Mouse (Mus musculus) cerebral cortex, adult 2 months (tissue): ENCODE results near the gene Lbx1.

Experiments
- WGBS: fragments of 180-500 bp; shearing (Covaris S2); methylation state at CpG from one replicate; pipeline ENCODE4 v1.1.7; 2018; 5-methylcytosine and 5-hydroxymethylcytosine counted together

Gene Lbx1

DNA sequence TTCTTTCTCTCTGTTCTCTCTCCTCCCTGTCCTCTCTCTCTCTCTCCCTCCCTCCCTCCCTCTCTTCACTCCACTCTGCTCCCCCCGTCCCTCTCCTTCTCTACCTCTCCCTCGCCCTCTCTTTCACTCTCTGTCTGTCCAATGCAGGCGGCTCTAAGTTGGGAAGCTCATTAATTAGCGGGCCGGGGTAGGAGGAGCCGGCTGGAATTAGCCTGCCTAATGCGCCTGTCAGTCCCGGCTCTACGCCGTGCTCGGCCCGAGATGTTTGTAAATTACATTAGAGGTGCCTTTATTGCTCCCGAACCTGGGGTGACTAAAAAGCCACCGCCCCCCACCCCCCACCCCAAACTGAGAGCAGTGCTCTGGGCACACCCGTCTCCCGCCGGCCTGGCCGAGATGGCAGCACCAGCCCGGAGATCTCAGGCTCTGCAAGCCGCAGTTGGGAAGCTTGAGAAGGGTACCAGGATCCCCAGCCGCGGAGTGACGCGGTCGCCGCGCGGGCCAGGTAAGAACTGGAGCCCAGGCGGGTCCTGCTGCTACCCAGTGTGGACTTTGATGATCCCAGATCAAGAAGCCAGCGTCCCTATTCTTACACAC is at the start of gene Lbx1:
Gene Lbx1 (minus strand): TSS at position 47 of the 597 bp plus-strand sequence.
- 1% methylated on average over 30 of the region's 30 CpGs for WGBS

DNA sequence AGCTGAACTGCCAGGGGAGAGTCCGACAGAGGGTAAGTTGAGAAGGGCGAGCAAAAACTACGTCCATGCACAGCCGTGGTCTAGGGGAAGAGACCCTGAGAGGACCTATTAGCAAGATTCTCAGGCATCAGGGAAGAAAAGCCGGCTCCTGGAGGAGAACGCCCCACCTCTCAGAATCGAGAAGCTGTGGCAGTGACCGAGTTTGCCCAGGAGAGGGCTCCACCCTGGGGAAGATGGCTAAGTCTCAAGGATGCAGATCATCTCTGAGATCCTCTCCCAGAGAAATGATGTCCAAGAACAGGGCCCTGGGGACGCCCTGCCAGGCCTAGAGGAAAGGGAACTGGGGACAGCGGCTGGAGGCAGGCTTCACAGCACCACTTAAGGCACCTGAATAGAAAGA is 47.7 kb upstream of the Lbx1 start:
- WGBS: 27% methylated on average over 10 of the region's 10 CpGs

DNA sequence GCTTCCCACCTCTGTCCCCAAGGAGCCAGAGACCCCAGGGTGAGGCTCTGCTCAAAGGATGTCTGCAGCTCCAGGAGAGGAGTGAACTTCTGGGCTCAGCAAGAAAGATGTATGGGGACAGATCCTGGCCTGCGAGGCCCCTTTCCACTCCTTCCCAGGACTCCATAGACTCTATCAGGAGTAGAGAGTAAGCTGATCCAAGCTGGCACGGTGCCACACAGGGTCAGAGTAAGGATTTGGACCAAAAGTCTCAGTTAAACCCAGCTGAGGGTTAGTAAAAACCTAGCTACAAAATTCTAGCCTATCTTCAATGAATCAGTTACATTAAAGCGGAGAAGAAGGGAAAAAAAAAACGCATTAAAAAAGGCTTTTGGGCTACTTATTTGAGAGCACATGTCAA is 40.6 kb upstream of the Lbx1 start:
- 72% methylated on average over 4 of the region's 4 CpGs for WGBS

DNA sequence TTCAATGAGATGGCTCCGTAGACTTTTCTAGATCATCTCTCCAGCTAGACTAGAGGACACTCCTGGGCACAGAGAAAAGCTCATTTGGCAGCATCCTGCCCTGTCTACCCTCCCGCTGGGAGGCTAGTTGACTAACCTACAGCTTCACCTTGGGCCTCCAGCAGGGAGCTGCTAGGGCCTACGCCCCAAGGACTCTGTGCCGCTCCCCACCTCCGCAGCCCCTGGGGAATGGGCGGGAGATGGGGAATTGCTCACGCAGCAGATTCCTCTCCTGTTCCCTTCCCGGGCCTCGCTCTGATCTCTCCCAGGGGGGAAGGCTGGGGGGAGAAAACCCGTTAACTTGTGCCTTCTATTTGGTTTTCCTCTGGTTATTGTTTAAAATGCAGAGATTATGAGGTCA is 36.4 kb upstream of the Lbx1 start:
- WGBS: 77% methylated on average over 10 of the region's 10 CpGs

DNA sequence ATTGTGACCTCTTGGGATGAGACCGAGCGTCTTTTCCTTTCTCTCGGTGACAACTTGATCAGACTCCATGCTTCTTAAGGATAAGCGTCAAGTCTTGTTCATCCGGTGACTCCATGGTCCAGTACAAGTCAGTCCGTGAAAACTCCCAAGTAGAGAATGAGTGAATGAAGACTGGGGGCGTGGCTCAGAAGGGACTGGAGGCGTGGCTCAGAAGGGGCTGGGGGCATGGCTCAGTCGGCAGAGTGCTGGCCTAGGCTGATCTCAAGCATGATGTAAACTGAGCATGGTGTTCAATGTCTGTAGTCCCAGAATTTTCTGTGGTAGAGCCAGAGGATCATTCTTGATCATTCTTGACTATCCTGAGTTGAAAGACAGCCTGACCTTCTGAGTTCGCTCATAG is 27.4 kb upstream of the Lbx1 start:
- 79% methylated on average over 10 of the region's 10 CpGs for WGBS

DNA sequence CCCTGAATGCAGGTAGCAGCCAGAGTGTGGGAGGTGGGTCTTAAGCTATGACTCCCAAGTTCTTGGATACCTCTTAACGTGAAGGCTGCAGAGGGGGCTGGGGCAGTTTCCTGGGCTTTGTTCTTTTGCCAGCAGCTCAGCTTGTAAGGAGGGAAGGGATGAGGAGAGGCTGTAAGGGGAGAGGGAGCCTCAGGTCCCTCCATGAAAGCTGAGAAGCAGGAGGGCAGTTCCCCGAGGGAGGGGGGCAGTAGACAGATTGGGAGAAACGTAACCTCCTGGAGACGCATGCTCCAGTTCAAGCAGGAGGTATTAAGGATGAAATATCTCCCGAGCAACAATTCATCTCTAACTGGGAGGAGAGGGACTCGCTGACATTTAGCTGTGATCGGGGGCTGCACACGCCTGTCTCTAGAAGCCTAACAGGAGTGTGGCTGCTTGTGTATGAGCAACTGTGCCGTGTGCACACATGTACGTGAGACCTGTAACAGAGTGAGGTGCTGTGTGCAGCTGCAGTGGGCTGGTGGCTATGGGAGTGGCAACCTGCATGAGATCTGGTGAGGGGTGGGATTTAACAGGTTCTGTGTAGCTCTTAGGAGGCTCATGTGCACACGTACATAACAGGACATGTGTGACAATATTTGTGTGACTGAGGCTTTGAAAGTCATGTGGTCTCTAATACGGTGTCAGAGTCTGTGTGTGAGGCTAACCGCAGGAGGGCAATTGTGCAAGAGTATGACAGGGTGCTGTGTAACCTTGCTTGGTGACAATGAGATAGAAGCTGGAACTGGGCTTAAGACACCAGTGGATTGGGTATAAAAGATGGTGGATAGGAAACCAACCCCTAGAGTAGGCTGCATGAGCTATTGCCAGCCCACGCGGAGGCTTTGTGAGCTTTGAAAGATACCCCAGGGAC is 22.1 kb upstream of the Lbx1 start:
- 66% methylated on average over 15 of the region's 15 CpGs for WGBS

DNA sequence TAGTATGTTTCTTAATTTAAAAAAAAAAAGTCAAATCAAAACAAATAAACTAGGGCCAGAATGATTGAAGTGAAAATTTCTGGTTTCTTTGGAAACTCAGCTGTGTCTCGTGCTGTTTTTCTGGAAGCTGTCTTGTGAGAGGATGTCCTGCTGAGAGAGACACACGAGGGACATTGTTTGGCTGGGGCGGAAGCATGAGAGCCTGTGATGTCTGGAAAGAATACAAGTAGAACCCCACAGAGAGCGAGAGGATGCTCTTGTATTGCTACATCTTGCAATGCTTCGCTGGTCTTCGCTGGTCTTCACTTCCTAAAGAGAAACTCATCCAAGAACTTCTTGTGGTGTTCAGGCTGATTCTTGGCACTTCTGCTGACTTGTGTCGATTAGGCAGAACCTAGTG is 19.2 kb upstream of the Lbx1 start:
- WGBS: 71% methylated on average over 7 of the region's 7 CpGs

DNA sequence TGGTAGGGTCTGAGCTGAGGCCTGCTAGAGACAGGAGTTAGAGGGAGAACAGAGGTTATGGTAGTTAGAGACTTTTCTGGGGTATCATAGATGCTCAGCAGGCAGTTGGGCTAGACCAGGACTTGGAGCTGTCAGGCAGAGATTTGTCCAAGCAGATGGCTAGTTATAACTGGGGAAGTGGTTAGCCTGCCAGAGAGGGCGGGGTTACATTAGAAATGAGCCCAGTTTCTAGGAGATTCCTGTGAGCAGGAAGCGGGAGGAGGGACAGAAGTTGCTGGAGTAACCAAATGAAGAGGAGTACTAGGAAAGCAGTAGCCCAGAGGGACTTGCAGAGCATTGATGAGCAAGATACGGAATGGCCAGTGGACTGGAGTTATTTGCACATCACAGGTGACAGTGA is 16.8 kb upstream of the Lbx1 start:
- 62% methylated on average over 3 of the region's 3 CpGs for WGBS

DNA sequence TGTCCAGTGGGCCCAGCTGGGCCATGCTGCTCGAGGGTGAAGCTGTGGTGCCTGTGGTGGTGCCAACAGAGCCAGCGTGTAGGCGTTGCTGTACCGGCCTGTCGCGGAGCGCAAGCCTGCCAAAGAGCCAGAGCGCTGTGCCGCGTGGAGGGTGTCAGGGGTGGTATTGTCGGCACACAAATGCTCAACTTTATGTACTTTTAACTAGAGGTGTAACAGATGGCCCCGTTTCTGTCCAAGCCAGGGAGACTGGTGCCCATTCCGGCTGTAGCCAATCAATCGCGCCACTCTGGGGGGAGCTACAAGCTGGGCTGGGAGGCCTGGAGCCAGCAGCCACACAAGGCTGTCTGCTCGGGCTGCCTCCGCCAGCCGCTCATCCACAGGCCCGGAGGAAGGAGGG is 13.1 kb upstream of the Lbx1 start:
- WGBS: 46% methylated on average over 19 of the region's 19 CpGs

DNA sequence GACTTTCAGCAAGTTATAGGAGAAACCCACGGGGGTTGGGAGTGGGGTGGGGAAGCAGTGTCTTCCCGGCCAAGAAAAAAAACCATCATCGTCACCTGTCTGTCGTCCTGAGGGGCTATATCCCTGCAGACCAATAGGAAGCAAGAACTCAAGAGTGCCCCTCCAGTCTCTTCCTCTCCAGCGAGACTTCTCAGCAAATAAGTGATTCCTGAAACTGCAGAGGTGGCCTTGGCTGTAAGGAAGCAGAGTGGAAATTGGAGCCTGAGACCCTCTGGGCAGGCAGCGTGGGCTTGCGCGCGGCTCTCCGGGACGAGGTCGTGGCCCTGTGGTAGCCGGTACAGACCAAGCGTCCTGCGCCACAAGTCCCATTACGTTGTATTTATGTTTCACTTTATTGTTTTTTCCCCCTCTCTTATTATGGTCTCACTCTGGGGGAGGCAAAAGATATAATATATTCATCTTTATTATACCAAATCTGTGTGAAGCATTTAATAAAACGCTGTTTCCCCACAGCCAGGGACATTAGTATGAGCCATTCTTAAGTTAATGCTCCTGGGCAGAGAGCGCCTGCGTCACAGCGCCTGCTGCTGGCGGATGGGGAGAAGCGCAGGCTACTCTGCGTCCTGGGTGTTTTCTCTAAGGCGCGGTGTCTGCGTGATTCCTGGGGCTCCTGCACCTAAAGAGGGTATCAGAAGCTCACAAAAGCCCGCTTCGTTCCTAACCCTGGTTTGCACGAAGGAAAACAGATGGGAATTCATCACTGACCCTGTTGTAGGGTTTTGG is 8.5 kb upstream of the Lbx1 start:
- 8% methylated on average over 29 of the region's 29 CpGs for WGBS

DNA sequence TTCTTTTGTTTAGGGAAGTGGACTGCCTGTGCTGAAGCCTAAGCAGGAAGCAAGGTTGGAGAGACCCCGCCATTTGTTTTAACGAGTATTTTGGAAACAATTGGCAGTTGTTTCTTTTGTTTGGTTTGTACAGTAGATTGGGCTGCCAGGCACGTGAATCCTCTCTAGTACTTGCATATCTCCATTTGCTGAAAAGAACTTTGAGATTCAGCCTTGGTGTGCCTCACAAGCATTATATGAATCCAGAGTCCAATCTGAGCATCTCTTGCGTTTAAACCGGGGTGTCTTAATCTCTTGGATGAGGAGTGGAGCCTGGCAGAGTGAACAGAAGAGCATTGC is 7.6 kb upstream of the Lbx1 start:
- 5% methylated on average over 5 of the region's 5 CpGs for WGBS

DNA sequence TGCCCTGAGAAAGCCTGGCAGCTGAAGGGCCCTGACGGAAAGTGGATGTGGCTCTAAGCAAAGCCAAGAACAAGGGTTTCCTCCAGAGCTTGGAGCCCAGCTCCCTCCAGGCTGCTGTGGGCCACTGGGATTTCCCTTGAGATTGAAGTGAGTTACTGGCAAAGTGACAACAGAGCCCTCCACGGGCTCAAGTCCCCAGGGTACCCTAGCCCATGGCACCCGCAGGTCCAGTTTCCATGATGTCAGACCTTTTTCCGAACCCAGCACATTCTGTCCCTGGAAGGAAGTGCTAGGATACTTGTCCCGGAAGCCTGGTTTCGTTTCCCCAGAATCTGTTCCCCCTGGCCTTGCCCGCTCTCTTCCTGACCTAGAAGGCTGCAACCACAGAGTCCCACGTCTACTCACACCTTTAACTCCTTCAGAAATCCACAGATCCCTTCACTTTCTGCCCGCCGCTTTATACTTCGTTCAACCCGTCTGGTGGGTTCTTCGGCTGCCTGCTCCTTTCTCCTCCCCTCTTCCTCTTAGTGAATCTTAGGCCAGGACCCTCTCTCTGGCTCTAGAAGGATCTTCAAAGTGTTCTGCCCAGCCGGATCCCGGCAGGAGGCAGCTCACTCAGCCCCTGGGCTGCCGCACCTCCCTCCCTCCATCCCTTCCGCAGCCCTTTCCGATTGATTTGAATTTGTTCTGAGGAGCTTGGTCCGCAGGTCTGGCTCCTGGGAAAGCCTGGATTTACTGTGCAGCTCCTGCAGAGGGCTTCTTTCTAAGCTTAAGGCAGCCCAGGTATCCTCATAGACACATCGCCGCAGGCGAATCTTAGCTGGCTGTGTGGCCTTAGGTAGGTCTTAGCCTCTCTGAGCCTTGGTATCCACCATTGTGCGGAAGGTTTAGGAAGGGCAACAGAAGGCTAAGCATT is 7.0 kb upstream of the Lbx1 start:
- 4% methylated on average over 23 of the region's 23 CpGs for WGBS

DNA sequence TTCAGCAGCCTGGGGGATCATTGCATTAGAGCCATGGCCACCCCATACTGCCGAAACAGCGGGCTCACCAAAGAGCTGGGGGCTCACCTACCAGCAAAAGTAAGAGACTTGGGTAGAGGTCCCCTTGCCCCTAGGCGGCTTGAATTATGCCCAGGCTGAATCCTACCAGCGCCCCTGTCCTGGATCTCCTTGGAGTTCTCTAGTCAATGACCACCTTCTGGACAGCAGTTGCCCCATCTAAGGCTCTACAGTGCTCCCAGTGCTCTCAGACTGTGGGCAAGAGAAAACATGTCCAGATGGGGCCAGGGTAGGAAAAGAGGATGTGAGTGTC is 6.4 kb upstream of the Lbx1 start:
- WGBS: 13% methylated on average over 4 of the region's 4 CpGs

DNA sequence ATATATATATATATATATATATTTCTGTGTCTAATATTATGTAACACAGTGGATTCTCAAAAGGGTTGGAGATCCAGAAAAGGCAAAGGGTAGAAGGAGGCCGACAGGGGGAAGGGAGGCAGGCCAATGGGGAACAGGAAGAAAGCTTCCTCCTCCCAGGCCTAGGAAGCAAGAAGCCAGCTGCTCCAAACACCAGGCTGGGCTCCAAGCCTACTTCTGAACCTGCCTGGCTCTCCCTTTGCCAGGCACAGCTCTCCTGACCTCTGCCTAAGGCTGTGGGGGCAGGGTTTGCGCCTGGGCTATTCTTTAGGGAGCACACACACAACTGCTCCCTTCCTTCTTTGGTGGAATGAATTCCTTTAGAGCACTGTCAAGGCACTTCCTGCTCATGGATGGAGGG is 4.4 kb upstream of the Lbx1 start:
- WGBS: 12% methylated on average over 2 of the region's 2 CpGs

DNA sequence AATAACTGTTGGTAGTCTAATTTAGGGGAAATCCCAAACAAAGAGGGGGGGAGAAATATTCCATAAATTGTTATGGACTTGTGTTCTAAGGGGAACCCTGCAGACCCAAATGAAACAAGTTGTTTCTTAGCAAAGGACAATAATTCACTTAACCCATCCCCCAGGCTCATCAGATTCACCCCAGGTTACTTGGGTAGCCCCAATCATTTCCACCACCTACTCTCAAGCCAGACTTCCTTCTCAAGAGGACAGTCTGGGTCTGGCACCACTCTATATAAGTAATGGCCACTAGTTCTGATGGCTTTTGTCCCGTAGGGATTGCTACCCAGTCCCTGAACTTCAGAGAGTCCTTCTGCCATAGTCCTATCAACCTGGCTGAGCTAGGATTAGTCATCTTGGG is 3.6 kb upstream of the Lbx1 start:
- 27% methylated on average over 1 of the region's 1 CpGs for WGBS

DNA sequence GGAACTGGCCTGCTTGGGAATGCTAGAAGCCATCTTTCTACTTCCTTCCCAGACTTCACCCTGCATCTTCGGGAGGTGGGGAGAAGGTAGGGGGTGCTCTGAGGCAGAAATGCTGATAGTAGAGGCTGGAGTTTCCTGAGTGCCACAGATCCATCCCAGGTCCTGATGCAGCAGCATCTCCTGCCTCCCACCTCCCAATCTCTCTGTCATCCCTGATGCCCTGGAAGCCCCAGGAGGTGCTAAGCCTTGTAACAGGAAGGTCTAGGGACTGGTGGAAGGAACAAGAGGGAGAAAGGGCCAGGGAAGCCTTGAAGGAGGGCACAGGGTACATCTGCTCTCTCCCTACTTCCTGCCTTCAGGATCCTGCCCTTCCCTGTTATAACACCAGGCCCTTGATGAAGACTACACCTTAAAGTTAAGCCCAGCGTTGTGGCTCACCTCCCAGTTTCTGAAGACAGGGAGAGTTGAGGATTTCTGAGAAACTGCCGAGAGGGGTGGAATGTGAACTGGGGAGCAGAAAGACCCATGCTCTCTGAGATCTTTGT is 2.1 kb upstream of the Lbx1 start:
- 24% methylated on average over 3 of the region's 3 CpGs for WGBS

DNA sequence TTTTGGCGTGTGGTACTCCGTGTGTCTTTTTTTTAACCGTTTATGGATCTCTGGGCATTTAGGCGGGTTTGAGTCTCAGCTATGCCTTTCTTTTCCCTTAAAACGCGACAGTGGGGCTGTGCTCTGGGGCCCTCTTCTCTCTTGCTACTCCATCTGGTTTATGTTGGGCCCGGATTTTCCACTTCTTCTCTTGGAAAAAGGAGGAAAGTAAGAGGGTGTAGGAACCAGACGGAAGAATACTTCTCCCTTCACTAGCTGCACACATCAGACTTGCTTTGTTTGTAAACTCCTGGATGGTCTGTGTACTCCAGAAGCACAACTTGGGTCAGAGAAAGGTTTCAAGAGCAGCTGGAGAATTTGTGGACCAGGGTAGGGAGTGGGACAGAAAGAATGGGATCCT is 1.5 kb upstream of the Lbx1 start:
- 9% methylated on average over 8 of the region's 8 CpGs for WGBS

DNA sequence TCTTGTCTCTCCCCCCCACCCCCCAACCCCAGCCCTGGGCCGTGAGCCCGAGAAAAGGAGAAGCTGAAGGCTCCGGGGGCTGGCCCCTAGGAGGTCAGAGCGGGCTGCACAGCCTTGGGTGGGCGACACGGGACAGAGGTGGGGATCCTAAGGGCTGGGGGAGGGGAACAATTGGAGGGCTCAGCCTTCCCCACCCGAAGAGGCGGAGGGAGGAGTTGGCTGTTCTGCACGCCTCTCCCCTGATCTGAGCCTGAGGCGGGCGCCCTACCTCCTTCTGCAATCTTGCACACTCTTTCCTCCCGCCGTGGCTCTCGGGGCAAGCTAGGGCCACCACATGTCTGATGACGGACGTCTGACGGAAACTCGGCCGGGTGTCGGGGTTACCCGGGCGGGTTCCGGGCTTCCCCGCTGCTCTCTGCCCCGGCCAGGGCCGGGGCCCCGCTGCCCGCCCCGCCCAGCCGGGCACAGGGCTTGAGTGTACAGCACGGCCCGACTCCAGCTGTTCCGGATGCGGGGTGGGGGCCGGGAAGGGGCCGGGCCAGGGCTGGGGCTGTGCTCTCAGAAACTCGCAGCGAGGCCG is 841 bp upstream of the Lbx1 start:
- 2% methylated on average over 39 of the region's 39 CpGs for WGBS

DNA sequence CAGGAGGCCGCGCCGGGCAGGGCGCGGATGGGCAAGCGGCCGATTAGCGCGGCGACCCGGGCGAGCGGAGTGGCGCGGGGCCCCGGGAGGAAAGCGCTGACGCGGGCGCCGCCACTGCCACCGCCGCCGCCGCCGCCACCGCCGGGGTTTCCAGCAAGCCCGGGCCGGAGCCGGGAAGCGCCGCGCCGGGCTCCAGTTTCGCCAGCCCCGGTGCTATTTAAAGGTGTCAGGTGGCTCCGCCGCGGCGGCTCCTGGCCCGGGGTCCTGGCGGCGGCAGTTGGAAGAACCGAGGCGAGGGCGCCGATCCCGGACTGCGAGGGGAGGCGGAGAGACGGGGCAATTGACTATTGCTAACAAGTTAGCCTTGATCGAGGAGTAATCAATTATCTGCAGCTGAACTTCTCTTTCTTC is 276 bp downstream of the Lbx1 start:
- WGBS: 1% methylated on average over 52 of the region's 53 CpGs

DNA sequence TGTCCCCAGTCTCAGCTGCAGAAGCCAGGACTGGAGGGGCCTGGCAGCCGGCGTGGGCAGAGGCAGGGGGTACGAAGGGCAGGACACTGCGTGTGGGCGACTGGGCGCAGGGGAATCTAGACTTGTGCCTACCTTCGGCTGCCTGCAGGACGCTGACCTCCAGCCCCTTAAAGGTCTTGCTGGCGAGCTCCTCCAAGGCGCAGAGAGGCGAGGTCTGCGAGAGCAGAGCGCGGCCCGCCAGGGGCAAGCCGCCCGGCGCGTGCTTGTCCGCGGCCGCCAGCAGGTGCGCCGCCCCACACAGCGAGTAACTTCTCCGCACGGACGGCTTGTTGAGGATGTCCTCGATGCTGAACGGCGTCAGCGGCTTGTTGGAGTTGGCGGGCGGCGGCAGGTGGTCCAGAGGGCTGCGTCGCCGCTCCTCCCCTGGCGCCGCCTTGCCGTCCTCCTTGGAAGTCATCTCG is 811 bp downstream of the Lbx1 start:
- WGBS: 4% methylated on average over 42 of the region's 42 CpGs

DNA sequence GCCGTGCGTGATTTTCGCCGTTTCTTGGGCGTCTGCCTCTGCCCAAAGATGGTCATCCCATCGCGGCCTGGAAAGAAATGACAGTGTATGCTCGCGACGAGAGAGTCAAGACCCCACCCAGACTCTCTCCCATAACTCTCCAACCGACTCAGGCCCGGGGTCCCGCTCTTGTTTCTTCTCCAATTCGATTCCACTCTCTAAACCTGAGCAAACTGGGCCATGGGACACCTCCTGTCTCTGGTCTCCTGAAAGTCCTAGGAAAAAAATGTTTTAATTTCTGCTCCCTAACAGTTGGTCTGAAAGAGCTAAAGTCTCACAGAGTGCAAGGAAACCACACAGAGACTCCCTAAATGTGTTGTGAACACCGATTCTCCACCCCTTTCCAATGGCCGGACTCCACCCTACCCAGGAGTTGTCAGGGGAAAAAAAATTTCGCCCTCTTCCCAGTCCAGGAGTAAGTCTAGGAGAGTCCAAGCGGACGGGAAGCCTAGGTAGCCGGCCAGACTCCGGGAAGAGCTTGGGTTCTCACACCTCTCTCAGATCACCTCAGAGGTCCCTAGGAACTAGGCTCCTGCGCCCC is 1.3 kb downstream of the Lbx1 start:
- WGBS: 5% methylated on average over 22 of the region's 22 CpGs
